Mouse (Mus musculus): Measurements from ENCODE around the gene Mad2l2.

GRCm38 (mm10) chr4:148169586-148169985 lies 39.4 kb downstream of the Mad2l2 start:
- TF ChIP-seq GATA1 (IDR thresholded peaks at IDR 0.05; ENCODE audit: borderline replicate concordance, low read length) (no peak), CTCF (IDR thresholded peaks at IDR 0.05; ENCODE audit: low read depth, low read length) (no peak), POLR2AphosphoS5 (IDR thresholded peaks at IDR 0.05; ENCODE audit: insufficient replicate concordance, low read depth, low read length) (no peak), GATA2 (IDR thresholded peaks at IDR 0.05; ENCODE audit: borderline replicate concordance, low read depth, low read length) (no peak), TAL1 (conservative IDR thresholded peaks at IDR 0.05; ENCODE audit: low read depth, low read length) (no peak)

All from G1E (cell line).